Mouse (Mus musculus): ENCODE results near the gene Taar3. TPM values are rescaled to one million over a fixed set of nuclear protein-coding genes. Genes with fewer than 3 reads are reported as not detected.

Taar3 gene
- not detected in 2 replicates for polyA plus RNA-seq (2012; rRNA removed)

- TF ChIP-seq POLR2A (IDR thresholded peaks at IDR 0.05; ENCODE audit: control insufficient read depth, extremely low read depth, insufficient read depth, low read length, poor library complexity) (no peak), CTCF (IDR thresholded peaks at IDR 0.05; ENCODE audit: borderline replicate concordance, control insufficient read depth, extremely low read depth, insufficient read depth, low read length, poor library complexity) (no peak)
- Histone ChIP-seq H3K4me1 (replicated peaks; ENCODE audit: control insufficient read depth, insufficient read depth, low read length) (no peaks in the 10 kb centered on the region), H3K36me3 (ENCODE audit: control insufficient read depth, insufficient read depth, low read length) (no peaks in the 10 kb centered on the region), H3K27me3 (ENCODE audit: control insufficient read depth, insufficient read depth, low read length) (no peaks in the 10 kb centered on the region), H3K4me3 (ENCODE audit: control insufficient read depth, insufficient read depth, low read length) (no peak within 1 kb of the TSS), H3K27ac (ENCODE audit: control insufficient read depth, insufficient read depth, low read length) (no peak within 1 kb of the TSS)
- WGBS, result 92% methylated on average over 16 of the region's 16 CpGs
- no peak for DNase-seq
Observed at GRCm38 (mm10) chr10:23949508-23950005, at the start of gene Taar3. Gene Taar3, plus strand, starts transcription at chr10:23949558.

GRCm38 (mm10) chr10:23901119-23901518, 48.2 kb upstream of the Taar3 start:
- Histone ChIP-seq H3K27me3 (ENCODE audit: control insufficient read depth, insufficient read depth, low read length) (no peaks in the 10 kb centered on the region), H3K27ac (ENCODE audit: control insufficient read depth, insufficient read depth, low read length) (no peak overlapping the region), H3K36me3 (ENCODE audit: control insufficient read depth, insufficient read depth, low read length) (no peaks in the 10 kb centered on the region), H3K4me1 (replicated peaks; ENCODE audit: control insufficient read depth, insufficient read depth, low read length) (no peaks in the 10 kb centered on the region), H3K4me3 (ENCODE audit: control insufficient read depth, insufficient read depth, low read length) (no peak overlapping the region)
- TF ChIP-seq CTCF (IDR thresholded peaks at IDR 0.05; ENCODE audit: borderline replicate concordance, control insufficient read depth, extremely low read depth, insufficient read depth, low read length, poor library complexity) (no peak), POLR2A (IDR thresholded peaks at IDR 0.05; ENCODE audit: control insufficient read depth, extremely low read depth, insufficient read depth, low read length, poor library complexity) (no peak)
- no peak for DNase-seq
- WGBS, result 90% methylated on average over 3 of the region's 3 CpGs

DNA sequence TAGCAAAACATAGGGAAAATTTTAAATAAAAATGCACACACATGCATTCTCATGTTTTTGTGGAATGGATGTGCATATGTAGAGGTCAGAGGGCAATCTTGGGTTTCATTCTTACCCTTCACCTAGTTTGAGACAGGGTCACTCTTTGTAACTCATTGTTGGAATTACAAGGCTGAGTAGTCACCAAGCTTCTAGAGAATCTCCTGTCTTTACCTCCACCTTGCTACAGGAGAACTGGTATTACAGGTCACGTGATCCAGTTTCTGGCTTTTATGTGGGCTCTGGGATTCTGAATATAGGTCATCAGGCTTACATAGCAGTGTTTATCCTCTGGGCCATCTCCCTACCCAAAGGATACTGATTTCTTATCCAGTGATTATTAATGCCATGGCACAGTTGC, 43.7 kb upstream of the Taar3 start:
- Histone ChIP-seq H3K36me3 (ENCODE audit: control insufficient read depth, insufficient read depth, low read length) (no peaks in the 10 kb centered on the region), H3K27ac (ENCODE audit: control insufficient read depth, insufficient read depth, low read length) (no peak overlapping the region), H3K4me1 (replicated peaks; ENCODE audit: control insufficient read depth, insufficient read depth, low read length) (no peaks in the 10 kb centered on the region), H3K4me3 (ENCODE audit: control insufficient read depth, insufficient read depth, low read length) (no peak overlapping the region), H3K27me3 (ENCODE audit: control insufficient read depth, insufficient read depth, low read length) (no peaks in the 10 kb centered on the region)
- 100% methylated on average over 1 of the region's 1 CpGs for WGBS
- TF ChIP-seq POLR2A (IDR thresholded peaks at IDR 0.05; ENCODE audit: control insufficient read depth, extremely low read depth, insufficient read depth, low read length, poor library complexity) (no peak), CTCF (IDR thresholded peaks at IDR 0.05; ENCODE audit: borderline replicate concordance, control insufficient read depth, extremely low read depth, insufficient read depth, low read length, poor library complexity) (no peak)
- DNase-seq, result no peak

DNA sequence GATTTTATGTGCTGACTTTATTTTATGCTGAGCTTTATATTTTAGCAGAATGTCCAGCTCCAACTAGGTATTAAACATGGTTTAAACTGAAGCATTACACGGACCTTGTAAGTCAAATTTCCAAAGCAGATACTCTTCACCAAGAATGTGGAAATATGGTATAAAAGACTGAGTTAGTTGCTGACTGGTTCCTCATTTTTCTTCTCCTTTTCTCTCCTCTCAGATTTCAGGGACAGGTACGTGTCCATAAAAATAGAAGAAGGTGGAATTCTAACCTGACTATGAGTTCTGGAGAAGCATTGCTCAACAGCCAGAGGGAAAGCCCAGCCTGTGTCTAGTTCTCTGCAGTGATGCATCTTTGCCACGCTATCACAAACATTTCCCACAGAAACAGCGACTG, 29.3 kb upstream of the Taar3 start, which contains the start of gene Taar1:
TSS of gene Taar1 (plus strand) at position 301 of the 400 bp plus-strand sequence.
- WGBS, result 89% methylated on average over 4 of the region's 4 CpGs
- Histone ChIP-seq H3K27ac (ENCODE audit: control insufficient read depth, insufficient read depth, low read length) (no peak within 1 kb of the TSS), H3K4me1 (replicated peaks; ENCODE audit: control insufficient read depth, insufficient read depth, low read length) (no peaks in the 10 kb centered on the region), H3K27me3 (ENCODE audit: control insufficient read depth, insufficient read depth, low read length) (no peaks in the 10 kb centered on the region), H3K36me3 (ENCODE audit: control insufficient read depth, insufficient read depth, low read length) (no peaks in the 10 kb centered on the region), H3K4me3 (ENCODE audit: control insufficient read depth, insufficient read depth, low read length) (no peak within 1 kb of the TSS)
- DNase-seq, result no peak
- TF ChIP-seq POLR2A (IDR thresholded peaks at IDR 0.05; ENCODE audit: control insufficient read depth, extremely low read depth, insufficient read depth, low read length, poor library complexity) (no peak), CTCF (IDR thresholded peaks at IDR 0.05; ENCODE audit: borderline replicate concordance, control insufficient read depth, extremely low read depth, insufficient read depth, low read length, poor library complexity) (no peak)

DNA sequence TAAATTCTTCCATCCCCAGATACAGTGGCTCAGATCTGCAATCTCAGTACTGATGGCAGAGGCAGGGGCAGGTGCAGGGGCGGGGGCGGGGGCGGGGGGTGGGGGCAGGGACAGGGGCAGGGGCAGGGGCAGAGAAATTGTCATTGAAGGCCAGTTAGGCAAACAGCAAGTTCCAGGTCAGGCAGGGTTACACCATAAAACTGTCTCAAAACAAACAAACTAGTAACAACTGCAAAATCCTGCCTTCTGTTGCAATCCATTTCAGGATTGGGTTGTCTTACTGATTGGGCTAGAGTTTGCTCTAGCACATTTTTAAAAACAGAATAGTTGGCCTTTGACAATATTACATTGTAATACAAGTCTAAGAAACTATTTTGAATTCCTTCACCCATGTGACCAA, 26.9 kb upstream of the Taar3 start:
- H3K4me1 ChIP-seq (replicated peaks; ENCODE audit: control insufficient read depth, insufficient read depth, low read length), result no peaks in the 10 kb centered on the region
- WGBS, result 100% methylated on average over 3 of the region's 3 CpGs
- no peak overlapping the region for H3K27ac ChIP-seq (ENCODE audit: control insufficient read depth, insufficient read depth, low read length)
- TF ChIP-seq POLR2A (IDR thresholded peaks at IDR 0.05; ENCODE audit: control insufficient read depth, extremely low read depth, insufficient read depth, low read length, poor library complexity) (no peak), CTCF (IDR thresholded peaks at IDR 0.05; ENCODE audit: borderline replicate concordance, control insufficient read depth, extremely low read depth, insufficient read depth, low read length, poor library complexity) (no peak)
- no peak for DNase-seq
- no peak overlapping the region for H3K4me3 ChIP-seq (ENCODE audit: control insufficient read depth, insufficient read depth, low read length)
- H3K36me3 ChIP-seq (ENCODE audit: control insufficient read depth, insufficient read depth, low read length), result no peaks in the 10 kb centered on the region
- no peaks in the 10 kb centered on the region for H3K27me3 ChIP-seq (ENCODE audit: control insufficient read depth, insufficient read depth, low read length)

DNA sequence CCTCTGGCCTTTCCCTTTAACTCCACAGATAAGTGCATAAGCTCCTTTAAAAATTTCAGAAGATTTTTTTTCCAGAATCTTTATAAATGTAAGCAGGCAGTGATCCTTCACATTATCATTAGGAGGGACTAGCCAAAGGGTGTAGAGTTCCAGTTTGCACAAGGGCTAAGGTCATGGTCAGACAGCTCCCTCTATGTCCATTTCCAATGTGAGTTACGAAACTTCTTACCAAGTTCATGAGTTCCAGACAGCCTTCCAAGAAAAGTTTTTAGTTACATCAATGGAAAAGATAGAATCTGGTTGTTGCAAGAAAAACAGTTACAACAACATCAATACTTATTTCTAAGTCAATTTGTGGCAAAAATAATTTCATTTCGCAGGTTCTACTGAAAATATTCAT, 25.4 kb upstream of the Taar3 start:
- no peak for DNase-seq
- no peak overlapping the region for H3K27ac ChIP-seq (ENCODE audit: control insufficient read depth, insufficient read depth, low read length)
- H3K4me3 ChIP-seq (ENCODE audit: control insufficient read depth, insufficient read depth, low read length), result no peak overlapping the region
- H3K36me3 ChIP-seq (ENCODE audit: control insufficient read depth, insufficient read depth, low read length), result no peaks in the 10 kb centered on the region
- TF ChIP-seq CTCF (IDR thresholded peaks at IDR 0.05; ENCODE audit: borderline replicate concordance, control insufficient read depth, extremely low read depth, insufficient read depth, low read length, poor library complexity) (no peak), POLR2A (IDR thresholded peaks at IDR 0.05; ENCODE audit: control insufficient read depth, extremely low read depth, insufficient read depth, low read length, poor library complexity) (no peak)
- H3K4me1 ChIP-seq (replicated peaks; ENCODE audit: control insufficient read depth, insufficient read depth, low read length), result no peaks in the 10 kb centered on the region
- no peaks in the 10 kb centered on the region for H3K27me3 ChIP-seq (ENCODE audit: control insufficient read depth, insufficient read depth, low read length)
- WGBS, result 88% methylated on average over 2 of the region's 2 CpGs

DNA sequence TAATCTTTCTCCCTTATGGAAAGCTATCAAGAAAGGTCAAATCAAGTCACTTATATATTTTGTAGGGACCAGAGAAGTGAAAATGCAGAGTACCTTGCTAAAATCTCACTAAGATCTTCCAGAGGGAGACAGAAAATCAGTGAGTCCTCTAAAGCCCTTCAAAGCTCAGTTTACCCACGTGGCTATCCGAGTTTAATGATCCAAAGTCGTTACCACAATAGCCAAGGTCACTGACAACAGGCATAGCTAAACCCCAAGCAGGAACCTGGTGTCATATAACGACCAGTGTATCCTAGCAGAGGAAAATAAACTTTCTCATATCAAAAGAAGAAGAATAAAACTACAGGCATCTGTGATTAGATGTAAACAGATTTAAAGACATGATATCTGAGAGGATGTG, 11.7 kb upstream of the Taar3 start:
- 60% methylated on average over 4 of the region's 4 CpGs for WGBS
- Histone ChIP-seq H3K4me3 (ENCODE audit: control insufficient read depth, insufficient read depth, low read length) (no peak overlapping the region), H3K4me1 (replicated peaks; ENCODE audit: control insufficient read depth, insufficient read depth, low read length) (no peaks in the 10 kb centered on the region), H3K27me3 (ENCODE audit: control insufficient read depth, insufficient read depth, low read length) (no peaks in the 10 kb centered on the region), H3K36me3 (ENCODE audit: control insufficient read depth, insufficient read depth, low read length) (no peaks in the 10 kb centered on the region), H3K27ac (ENCODE audit: control insufficient read depth, insufficient read depth, low read length) (no peak overlapping the region)
- DNase-seq, result no peak
- no peak for TF ChIP-seq CTCF (IDR thresholded peaks at IDR 0.05; ENCODE audit: borderline replicate concordance, control insufficient read depth, extremely low read depth, insufficient read depth, low read length, poor library complexity)
- no peak for TF ChIP-seq POLR2A (IDR thresholded peaks at IDR 0.05; ENCODE audit: control insufficient read depth, extremely low read depth, insufficient read depth, low read length, poor library complexity)
